21 mouse cellular contexts compared by ENCODE assay signal in genomic region chr10:86336506-86336905, GRCm38 (mm10). TPM values are rescaled to one million over a fixed set of nuclear protein-coding genes. Genes with fewer than 3 reads are reported as not detected.
DNase-seq lines count a peak whose midpoint lies in the region; ATAC-seq and TF ChIP-seq lines count a peak whose summit lies in the region.
"Had no signal": no experiment of that assay in that cellular context is flagged by ENCODE, and none has a peak within 500 bp of the region (broad histone marks: within the 10 kb centered on the region; RNA-seq: fewer than 3 reads in every experiment).

No protein-coding gene starts in this region.

- H3K4me2 ChIP-seq in liver, embryonic 13.5 days: no peak overlapping the region
- H3K4me2 ChIP-seq: forebrain, embryonic 13.5 days; hindbrain, embryonic 15.5 days; intestine, embryonic 15.5 days; limb, embryonic 15.5 days had no signal

- no peak overlapping the region for H3K4me3 ChIP-seq in gastrocnemius, adult 2 months
- no peak overlapping the region for H3K4me3 ChIP-seq in liver, embryonic 13.5 days (replicated peaks)
- H3K4me3 ChIP-seq: forebrain, embryonic 13.5 days; heart, embryonic 10.5 days; hindbrain, embryonic 15.5 days; intestine, embryonic 15.5 days; limb, embryonic 15.5 days had no signal

- DNase-seq in gastrocnemius, adult 2 months: no peak
- DNase-seq in gastrocnemius, adult 18-20 months (ENCODE audit: low spot score): no peak
- no peak for DNase-seq in liver, embryonic 13.5 days
- DNase-seq in liver (no peak), 3T3-L1 (ENCODE audit: low read depth, low spot score) (peak; percentile 77), adipocyte (ENCODE audit: low spot score) (peak; percentile 26)
- no peak for DNase-seq in layer of hippocampus, adult 8-10 months (ENCODE audit: low spot score in 2 of 2)
- DNase-seq: adrenal gland, postnatal 36 days; cerebellum, adult 18-20 months; cerebellum, postnatal 25 days; embryo, embryonic 11 days; gastrocnemius, postnatal 25 days; heart, postnatal 4 days; liver, postnatal 0 days; right cerebral cortex, postnatal 4 days had no signal

- intact Hi-C loops in gastrocnemius, adult 2 months (cut with DNase I): no loop called here

- H3K36me3 ChIP-seq in liver, embryonic 13.5 days: no peaks in the 10 kb centered on the region
- H3K36me3 ChIP-seq: heart, embryonic 10.5 days; hindbrain, embryonic 15.5 days; intestine, embryonic 15.5 days; limb, embryonic 15.5 days had no signal

- no peak for TF ChIP-seq CTCF in gastrocnemius, adult 2 months (IDR thresholded peaks at IDR 0.05)

- H3K9ac ChIP-seq in liver, embryonic 13.5 days: no peak overlapping the region
- H3K9ac ChIP-seq: forebrain, embryonic 13.5 days; hindbrain, embryonic 15.5 days; intestine, embryonic 15.5 days; limb, embryonic 15.5 days; liver, postnatal 0 days had no signal

- WGBS in liver, embryonic 13.5 days (ENCODE audit: insufficient replicate concordance): 48% methylated on average over 1 of the region's 1 CpGs

- no peak for ATAC-seq in liver, embryonic 13.5 days (ENCODE audit: low read depth)
- no peak for ATAC-seq in megakaryocyte-erythroid progenitor cell, adult 5-6 weeks (replicated peaks; ENCODE audit: low FRiP score, low TSS enrichment, poor library complexity, severe bottlenecking)
- ATAC-seq: forebrain, embryonic 13.5 days; intestine, embryonic 15.5 days; liver, postnatal 0 days had no signal

- no peaks in the 10 kb centered on the region for H3K27me3 ChIP-seq in liver, embryonic 13.5 days
- H3K27me3 ChIP-seq: forebrain, embryonic 13.5 days; hindbrain, embryonic 15.5 days; intestine, embryonic 15.5 days; limb, embryonic 15.5 days had no signal

- peaks cover 65% of the 10 kb centered on the region for H3K4me1 ChIP-seq in liver, embryonic 13.5 days (replicated peaks)

- H3K9me3 ChIP-seq in liver, embryonic 13.5 days (replicated peaks): no peaks in the 10 kb centered on the region
- H3K9me3 ChIP-seq: forebrain, embryonic 13.5 days; heart, embryonic 10.5 days; hindbrain, embryonic 15.5 days; intestine, embryonic 15.5 days; limb, embryonic 15.5 days had no signal

- H3K27ac ChIP-seq in gastrocnemius, adult 2 months: peak overlapping the region; percentile 81
- H3K27ac ChIP-seq in liver, embryonic 13.5 days: peak overlapping the region; percentile 5; the same call in 1 of the 2 replicates
- H3K27ac ChIP-seq: forebrain, embryonic 13.5 days; heart, embryonic 10.5 days; hindbrain, embryonic 15.5 days; intestine, embryonic 15.5 days; limb, embryonic 15.5 days had no signal

RNA-seq across cellular contexts. Expression of gene Timp3, which starts 36.3 kb away (rescaled TPM):
- total RNA-seq in gastrocnemius, adult 2 months (2021): 10 to 100 TPM; 71.5 to 81.6 TPM
- total RNA-seq in gastrocnemius, adult 18-20 months (2021): 10 to 100 TPM; 59.2 to 63.2 TPM
- polyA plus RNA-seq in liver, embryonic 13.5 days (2015; fragmentation: Nextera tagmentation; extraction: Ambion mirVana): 8.4 and 10.0 TPM in 2 replicates
- 10 to 100 TPM; 65.5 to 73.4 (median 69.4) TPM for total RNA-seq in layer of hippocampus, adult 8-10 months (2022)
- total RNA-seq in megakaryocyte-erythroid progenitor cell, adult 5-6 weeks (2014; fragmentation: Nextera tagmentation): 1.6 TPM in 1 of 2 replicates, not detected in the other
- 2.4 and 2.7 TPM in 2 replicates for total RNA-seq in megakaryocyte-erythroid progenitor cell, adult 5-6 weeks (2017)

Comparison
In these comparisons a context has a peak if more than half of its experiments do, and no peak if none do; other contexts are left out.
1. DNase-seq: peak in 3T3-L1 (single experiment) and adipocyte (single experiment); none in gastrocnemius, adult 2 months (single experiment), gastrocnemius, adult 18-20 months (single experiment), liver, embryonic 13.5 days (single experiment), liver (single experiment) and layer of hippocampus, adult 8-10 months (0 of 2).
2. RNA of gene Timp3, which starts 36.3 kb away (total RNA-seq): 71.5 to 81.6 TPM in gastrocnemius, adult 2 months, 65.5 to 73.4 TPM in layer of hippocampus, adult 8-10 months and 59.2 to 63.2 TPM in gastrocnemius, adult 18-20 months; 1.6 to 2.7 TPM in megakaryocyte-erythroid progenitor cell, adult 5-6 weeks; every median in the first group is over 10 times any median in the second.